Mouse (Mus musculus): Measurements from ENCODE around the gene Gm20388. TPM values are rescaled to one million over a fixed set of nuclear protein-coding genes. Genes with fewer than 3 reads are reported as not detected.

Gm20388 gene
- polyA plus RNA-seq, 1 experiment from 2014 or later, result 47.1 TPM

DNA sequence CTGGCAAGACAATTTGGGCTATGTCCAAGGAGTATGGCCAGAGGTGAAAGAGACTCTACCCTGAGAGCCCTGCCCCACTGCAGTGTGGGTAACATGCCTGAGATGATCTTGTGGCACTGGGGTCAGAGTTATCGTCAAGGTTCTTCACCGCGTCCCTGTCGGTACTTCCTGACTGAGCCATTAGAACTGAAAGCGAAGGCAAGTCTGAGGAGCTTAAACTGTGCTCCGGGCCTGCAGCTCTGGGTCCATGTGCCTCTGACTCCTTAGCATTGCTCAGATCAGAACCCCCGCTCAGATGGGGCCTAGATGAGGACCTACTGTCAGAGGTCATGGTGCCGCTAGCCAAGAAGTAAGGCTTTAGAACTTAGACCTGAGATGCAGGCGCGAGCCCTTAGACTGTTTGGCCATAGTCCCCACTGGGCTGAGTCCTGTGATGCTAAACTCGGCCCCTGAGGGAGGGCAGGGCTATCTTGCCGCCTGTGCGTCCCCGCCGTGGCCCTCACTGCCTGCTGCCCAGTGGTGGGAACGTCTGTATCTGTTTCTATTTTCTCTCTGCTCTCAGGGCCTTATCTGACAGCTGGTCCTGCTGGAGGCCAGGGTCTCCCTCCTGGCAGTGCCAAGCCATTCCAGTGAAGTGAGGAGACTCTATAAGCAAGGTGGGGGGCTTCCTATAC is 2389.1 kb downstream of the Gm20388 start:
- Histone ChIP-seq H3K36me3 (ENCODE audit: inconsistent target) (no peaks in the 10 kb centered on the region), H3K27ac (no peak overlapping the region), H3K4me3 (ENCODE audit: inconsistent target) (no peak overlapping the region), H3K79me2 (ENCODE audit: inconsistent target) (no peaks in the 10 kb centered on the region)
- 66% methylated on average over 16 of the region's 16 CpGs for WGBS (ENCODE audit: missing documents)

DNA sequence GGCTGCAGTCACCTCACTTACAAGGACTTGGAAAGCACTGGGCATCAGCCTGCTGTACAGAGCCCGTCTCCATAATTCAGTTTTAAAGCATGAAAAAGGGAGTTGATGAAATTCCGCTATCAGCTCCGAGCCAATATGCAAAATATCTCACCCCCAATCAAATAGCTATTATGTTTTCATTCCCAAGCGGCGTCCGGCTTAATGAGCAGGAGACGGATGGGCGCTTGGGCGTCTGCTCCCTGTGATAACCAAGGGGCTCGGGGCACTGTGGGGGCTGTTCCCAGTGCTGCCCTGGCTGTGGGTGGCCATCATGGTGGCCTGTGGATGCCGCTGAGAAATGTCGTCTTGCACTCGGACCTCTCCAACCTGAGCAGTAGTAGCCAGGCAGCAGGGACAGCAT is 2390.4 kb downstream of the Gm20388 start:
- no peaks in the 10 kb centered on the region for H3K36me3 ChIP-seq (ENCODE audit: inconsistent target)
- H3K79me2 ChIP-seq (ENCODE audit: inconsistent target), result no peaks in the 10 kb centered on the region
- no peak overlapping the region for H3K27ac ChIP-seq
- H3K4me3 ChIP-seq (ENCODE audit: inconsistent target), result no peak overlapping the region
- 96% methylated on average over 13 of the region's 13 CpGs for WGBS (ENCODE audit: missing documents)

DNA sequence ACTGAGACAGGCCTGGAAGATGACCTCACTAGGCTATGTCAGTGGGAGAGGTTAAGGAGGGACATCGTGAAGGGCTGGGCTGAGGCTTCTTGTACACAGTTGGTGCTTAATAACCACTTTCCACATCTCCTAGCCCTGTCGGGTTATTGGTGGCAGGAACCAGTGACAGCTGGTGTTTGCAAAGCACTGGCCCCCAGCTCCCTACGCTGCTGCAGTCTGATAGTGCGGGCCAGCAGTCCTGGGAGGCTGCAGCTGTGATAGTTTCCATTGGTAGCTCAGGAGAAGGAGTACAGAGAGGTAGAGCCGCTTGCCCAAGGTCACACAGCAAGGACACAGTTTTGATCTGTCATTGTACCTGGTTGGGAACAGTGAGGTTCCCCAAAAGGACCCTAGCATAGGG is 2391.2 kb downstream of the Gm20388 start:
- no peak overlapping the region for H3K27ac ChIP-seq
- no peaks in the 10 kb centered on the region for H3K79me2 ChIP-seq (ENCODE audit: inconsistent target)
- 93% methylated on average over 5 of the region's 5 CpGs for WGBS (ENCODE audit: missing documents)
- no peak overlapping the region for H3K4me3 ChIP-seq (ENCODE audit: inconsistent target)
- H3K36me3 ChIP-seq (ENCODE audit: inconsistent target), result no peaks in the 10 kb centered on the region

DNA sequence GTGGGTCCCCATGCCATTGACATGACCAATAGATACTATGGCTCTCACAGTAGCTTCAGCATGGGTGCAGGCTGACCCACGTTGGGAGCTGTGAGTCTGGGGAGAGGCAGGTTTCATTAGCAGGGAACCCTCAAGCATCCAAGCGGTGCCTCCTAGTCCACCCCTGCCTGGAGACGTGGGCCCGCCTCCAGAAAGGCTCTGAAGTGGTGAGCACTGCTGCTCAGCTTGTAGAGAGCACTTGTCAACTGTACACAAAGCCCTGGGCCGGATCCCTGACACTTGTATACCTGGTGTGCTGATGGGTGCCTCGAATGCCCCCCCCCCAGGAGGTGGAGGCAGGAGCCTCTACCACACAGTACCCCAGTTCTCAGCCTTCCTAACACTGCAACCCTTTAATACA is 2392.8 kb downstream of the Gm20388 start:
- no peak overlapping the region for H3K27ac ChIP-seq
- H3K4me3 ChIP-seq (ENCODE audit: inconsistent target), result no peak overlapping the region
- WGBS (ENCODE audit: missing documents), result 83% methylated on average over 6 of the region's 6 CpGs
- no peaks in the 10 kb centered on the region for H3K36me3 ChIP-seq (ENCODE audit: inconsistent target)
- no peaks in the 10 kb centered on the region for H3K79me2 ChIP-seq (ENCODE audit: inconsistent target)

DNA sequence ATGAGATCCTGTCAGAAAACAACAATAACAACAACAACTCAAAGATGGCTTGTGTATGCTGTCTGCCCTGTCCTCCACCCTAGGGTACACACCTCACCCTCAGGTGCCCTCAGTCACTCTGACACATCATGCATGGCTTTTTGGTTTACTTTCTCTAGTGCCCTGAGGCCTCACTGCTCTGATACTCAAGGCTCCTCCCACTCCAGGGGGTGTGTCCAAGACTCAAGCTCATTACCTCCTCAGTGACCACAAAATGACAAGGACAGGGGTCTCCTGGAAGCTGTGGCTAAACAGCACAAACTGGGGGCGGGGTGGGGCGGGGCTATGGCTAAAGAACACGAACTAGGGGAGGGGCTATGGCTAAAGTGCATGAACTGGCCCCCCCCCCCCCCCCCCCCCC is 2393.4 kb downstream of the Gm20388 start:
- 11% methylated on average over 3 of the region's 3 CpGs for WGBS (ENCODE audit: missing documents)
- Histone ChIP-seq H3K27ac (no peak overlapping the region), H3K79me2 (ENCODE audit: inconsistent target) (no peaks in the 10 kb centered on the region), H3K36me3 (ENCODE audit: inconsistent target) (no peaks in the 10 kb centered on the region), H3K4me3 (ENCODE audit: inconsistent target) (no peak overlapping the region)

DNA sequence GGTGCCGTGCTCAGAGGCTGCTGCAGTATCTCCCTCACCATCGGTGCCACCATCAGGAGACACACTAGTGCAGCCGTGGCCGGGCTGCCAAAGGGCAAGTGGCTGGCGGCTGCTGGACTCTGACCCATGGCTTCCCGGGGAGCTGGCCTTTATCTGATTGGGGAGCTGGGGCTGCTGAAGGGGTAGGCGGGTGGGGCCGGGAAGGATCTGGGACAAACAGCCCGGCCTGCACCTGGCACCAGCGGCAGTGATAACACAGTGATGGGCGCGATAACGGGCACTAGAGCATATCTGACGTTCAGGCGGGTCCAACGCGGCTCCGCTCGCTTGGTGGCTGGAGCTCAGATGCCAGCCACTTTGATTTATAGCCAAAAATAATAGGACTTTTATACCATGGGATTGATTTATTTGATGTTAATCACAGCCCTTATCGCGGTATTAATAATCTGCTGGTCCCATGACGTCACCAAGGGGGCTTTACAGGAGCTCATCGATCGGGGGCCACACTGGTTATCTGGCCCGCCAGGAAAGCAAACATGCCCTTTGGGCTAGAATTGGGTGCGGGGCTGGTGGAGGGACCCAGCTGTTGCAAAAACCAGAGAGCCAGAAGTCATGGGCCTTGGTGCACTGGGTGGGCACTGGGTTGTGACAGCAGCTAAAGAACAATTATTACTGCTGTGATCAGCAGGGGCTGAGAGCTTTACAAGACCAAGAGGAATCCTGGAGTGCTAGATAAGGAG is 2396.2 kb downstream of the Gm20388 start:
- WGBS (ENCODE audit: missing documents), result 94% methylated on average over 25 of the region's 26 CpGs
- H3K36me3 ChIP-seq (ENCODE audit: inconsistent target), result no peaks in the 10 kb centered on the region
- H3K79me2 ChIP-seq (ENCODE audit: inconsistent target), result no peaks in the 10 kb centered on the region
- H3K4me3 ChIP-seq (ENCODE audit: inconsistent target), result no peak overlapping the region
- no peak overlapping the region for H3K27ac ChIP-seq

DNA sequence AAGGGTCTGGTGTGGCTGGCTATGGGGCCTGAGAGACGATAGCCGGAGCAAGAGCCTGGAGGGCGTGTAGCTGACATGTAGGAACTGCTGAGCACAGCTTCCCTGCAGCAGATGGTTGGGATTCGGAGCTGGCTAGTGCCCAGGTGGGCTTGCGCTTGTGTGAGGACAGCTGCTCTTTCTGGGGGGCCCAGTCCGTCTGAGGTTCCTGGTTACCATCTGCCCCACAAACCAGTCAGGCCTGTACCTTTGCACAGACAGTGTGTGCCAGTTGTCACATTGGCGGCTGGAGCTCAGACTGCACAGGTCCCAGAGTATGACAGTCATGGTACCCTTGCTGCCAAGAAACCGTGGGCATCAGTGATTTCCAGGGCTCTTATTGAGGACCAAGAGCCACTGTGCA is 2397.2 kb downstream of the Gm20388 start:
- Histone ChIP-seq H3K79me2 (ENCODE audit: inconsistent target) (no peaks in the 10 kb centered on the region), H3K4me3 (ENCODE audit: inconsistent target) (no peak overlapping the region), H3K36me3 (ENCODE audit: inconsistent target) (no peaks in the 10 kb centered on the region), H3K27ac (no peak overlapping the region)
- 97% methylated on average over 8 of the region's 8 CpGs for WGBS (ENCODE audit: missing documents)

DNA sequence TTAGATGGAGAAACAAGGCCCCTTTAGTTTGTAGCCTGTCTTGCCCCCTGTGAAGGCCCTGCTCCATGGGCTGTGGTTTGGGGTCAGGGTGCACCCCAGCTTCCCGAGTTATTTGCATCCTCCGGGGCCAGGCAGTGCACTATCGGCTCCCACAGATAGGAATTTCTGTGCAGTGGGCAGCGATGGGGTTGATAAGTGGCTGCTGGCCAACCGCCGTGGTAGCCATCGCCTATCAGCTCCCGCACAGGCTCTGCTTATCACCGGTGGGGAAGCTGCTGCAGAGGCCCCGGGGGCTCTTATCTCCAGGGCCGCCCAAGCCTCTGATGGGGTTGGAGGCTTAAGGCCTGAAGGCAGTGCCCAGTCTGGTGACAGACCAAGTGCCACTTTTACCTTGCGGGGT is 2398.6 kb downstream of the Gm20388 start:
- Histone ChIP-seq H3K4me3 (ENCODE audit: inconsistent target) (no peak overlapping the region), H3K79me2 (ENCODE audit: inconsistent target) (no peaks in the 10 kb centered on the region), H3K36me3 (ENCODE audit: inconsistent target) (no peaks in the 10 kb centered on the region), H3K27ac (no peak overlapping the region)
- WGBS (ENCODE audit: missing documents), result 59% methylated on average over 12 of the region's 12 CpGs

DNA sequence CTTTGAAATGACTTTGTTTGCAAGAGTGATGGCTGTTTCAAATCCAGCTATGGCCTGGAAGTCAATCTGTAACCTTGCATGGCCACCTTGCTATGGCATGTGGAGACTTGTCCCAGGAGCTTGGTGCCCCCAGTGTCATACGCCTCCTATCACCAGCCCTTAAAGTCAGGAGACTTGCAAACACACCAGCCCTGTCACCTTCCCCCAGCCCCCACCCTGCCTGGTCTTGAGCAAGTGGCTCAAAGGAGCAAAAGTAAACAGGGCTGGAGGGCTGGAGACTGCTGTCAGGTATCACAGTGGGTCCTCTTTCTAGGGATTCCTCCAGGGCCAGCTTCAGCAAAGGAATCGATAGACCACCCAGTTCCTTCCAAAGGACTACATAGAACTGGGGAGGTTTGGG is 2400.5 kb downstream of the Gm20388 start:
- 96% methylated on average over 2 of the region's 2 CpGs for WGBS (ENCODE audit: missing documents)
- Histone ChIP-seq H3K79me2 (ENCODE audit: inconsistent target) (no peaks in the 10 kb centered on the region), H3K36me3 (ENCODE audit: inconsistent target) (no peaks in the 10 kb centered on the region), H3K27ac (no peak overlapping the region), H3K4me3 (ENCODE audit: inconsistent target) (no peak overlapping the region)

DNA sequence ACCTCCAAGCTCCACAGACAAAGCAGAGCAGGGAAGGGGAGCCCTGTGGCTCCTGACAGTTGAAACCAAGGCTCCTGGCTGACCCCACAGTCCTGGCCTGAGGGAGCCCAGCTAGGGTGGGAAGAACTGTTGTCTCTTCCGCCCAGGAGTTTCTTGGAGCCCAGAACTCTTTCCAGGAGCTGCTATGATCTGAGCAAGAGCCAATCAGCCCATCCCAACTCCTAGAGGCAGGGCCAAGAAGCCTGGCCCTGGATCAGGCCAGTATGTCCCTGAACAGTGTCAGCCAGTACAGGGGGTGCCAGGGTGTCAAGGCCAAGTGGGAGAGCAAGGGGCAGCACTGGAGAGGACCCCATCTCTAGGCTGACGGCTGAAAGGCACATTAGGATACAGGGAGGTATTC is 2401.9 kb downstream of the Gm20388 start:
- H3K79me2 ChIP-seq (ENCODE audit: inconsistent target), result no peaks in the 10 kb centered on the region
- 100% methylated on average over 2 of the region's 2 CpGs for WGBS (ENCODE audit: missing documents)
- H3K36me3 ChIP-seq (ENCODE audit: inconsistent target), result no peaks in the 10 kb centered on the region
- H3K27ac ChIP-seq, result no peak overlapping the region
- no peak overlapping the region for H3K4me3 ChIP-seq (ENCODE audit: inconsistent target)

DNA sequence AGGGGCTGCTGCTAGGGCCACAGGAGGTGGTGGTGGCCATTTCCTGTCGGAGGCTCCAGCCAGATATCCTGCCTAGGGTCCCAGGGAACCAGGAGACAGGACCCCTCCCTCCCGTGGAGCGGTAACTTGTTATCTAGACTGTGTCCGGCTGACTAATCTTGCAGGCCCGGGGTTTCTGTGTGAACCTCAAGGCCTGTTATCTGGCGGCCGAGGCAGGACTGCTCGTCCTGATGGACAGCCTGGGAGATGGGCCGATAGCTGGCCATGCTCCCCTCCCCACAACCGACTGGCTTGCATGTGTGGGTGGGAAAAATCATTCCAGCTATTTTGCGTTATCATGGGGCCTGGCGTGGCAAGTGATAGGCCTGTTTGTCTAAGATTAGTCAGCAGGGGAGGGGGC is 2402.7 kb downstream of the Gm20388 start:
- no peak overlapping the region for H3K4me3 ChIP-seq (ENCODE audit: inconsistent target)
- no peaks in the 10 kb centered on the region for H3K36me3 ChIP-seq (ENCODE audit: inconsistent target)
- H3K27ac ChIP-seq, result no peak overlapping the region
- H3K79me2 ChIP-seq (ENCODE audit: inconsistent target), result no peaks in the 10 kb centered on the region
- WGBS (ENCODE audit: missing documents), result 96% methylated on average over 12 of the region's 12 CpGs

DNA sequence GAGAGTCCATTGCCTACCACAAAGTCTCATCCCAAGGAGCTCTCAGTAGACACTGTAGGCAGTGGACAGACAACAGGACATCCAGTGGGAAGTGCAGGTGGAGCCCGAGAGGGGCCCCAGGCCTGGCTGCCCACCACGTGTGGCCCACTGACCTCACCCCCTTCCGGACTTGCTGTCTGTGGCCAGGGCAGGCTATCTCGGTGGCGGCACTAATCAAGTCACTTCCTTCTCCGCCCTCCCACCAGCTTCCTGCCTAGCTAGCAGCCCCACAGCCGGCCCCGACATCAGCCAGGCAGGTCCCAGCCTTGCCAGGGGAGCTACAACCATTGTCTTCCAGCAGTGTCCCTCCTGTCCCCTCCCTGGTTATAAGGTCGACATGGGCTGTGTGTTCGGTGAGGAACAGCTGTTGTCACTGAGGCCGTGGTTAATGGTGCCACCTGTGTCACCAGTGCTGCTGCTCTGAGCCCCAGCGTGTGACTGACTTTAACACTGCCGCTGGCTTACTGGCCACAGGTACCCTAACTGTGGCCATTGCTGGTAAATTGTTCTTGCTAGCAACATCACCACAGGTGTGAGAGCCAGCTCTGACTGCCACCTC is 2404.4 kb downstream of the Gm20388 start:
- Histone ChIP-seq H3K27ac (peak overlapping the region; percentile 69), H3K79me2 (ENCODE audit: inconsistent target) (no peaks in the 10 kb centered on the region), H3K4me3 (ENCODE audit: inconsistent target) (no peak overlapping the region), H3K36me3 (ENCODE audit: inconsistent target) (no peaks in the 10 kb centered on the region)
- WGBS (ENCODE audit: missing documents), result 10% methylated on average over 13 of the region's 13 CpGs

DNA sequence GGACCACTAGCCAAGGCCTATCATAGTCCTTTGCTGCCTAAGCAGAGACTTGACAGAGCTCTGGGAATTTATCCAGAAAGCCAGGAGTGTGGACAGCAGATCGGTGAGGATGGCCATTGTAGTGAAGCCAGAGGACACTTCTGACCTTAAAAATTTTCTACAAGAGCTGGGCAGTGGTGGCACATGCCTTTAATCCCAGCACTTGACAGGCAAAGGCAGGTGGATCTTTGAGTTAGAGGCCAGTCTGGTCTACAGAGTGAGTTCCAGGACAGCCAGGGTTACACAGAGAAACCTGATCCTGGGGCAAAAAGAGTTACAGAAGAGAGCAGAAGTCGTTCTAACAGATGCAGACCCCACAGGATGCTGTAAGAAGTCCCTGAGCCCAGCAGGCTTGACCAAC is 2405.8 kb downstream of the Gm20388 start:
- H3K36me3 ChIP-seq (ENCODE audit: inconsistent target), result no peaks in the 10 kb centered on the region
- WGBS (ENCODE audit: missing documents), result 86% methylated on average over 2 of the region's 2 CpGs
- H3K79me2 ChIP-seq (ENCODE audit: inconsistent target), result no peaks in the 10 kb centered on the region
- H3K27ac ChIP-seq, result no peak overlapping the region
- no peak overlapping the region for H3K4me3 ChIP-seq (ENCODE audit: inconsistent target)

DNA sequence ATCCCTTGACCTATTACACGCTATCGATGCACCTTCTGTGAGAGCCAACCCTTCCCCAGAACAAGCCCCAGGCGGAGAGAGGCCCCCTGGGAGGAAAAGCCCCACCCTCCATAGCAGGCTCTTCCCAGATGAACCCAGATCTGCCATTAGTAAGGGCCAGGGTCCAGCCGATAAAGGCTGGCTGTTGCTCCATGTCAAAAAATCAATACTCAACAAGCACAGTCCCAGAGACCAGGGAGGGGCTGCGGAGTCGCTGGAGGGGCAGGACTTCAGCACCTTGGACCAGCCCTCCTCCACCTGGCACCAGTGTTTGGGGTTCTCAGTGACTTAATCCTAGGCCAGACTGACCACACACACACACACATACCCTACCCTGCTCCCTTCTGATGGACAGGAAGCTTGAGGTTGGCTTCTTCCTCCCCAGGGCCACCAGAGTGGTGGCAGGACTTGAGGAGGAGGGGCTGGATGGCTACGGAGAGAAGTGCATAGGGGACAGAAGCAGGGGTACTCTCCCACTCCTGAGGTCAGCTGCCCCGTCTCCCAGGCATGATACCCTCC is 2407.4 kb downstream of the Gm20388 start:
- H3K79me2 ChIP-seq (ENCODE audit: inconsistent target), result no peaks in the 10 kb centered on the region
- no peak overlapping the region for H3K27ac ChIP-seq
- no peak overlapping the region for H3K4me3 ChIP-seq (ENCODE audit: inconsistent target)
- WGBS (ENCODE audit: missing documents), result 52% methylated on average over 8 of the region's 8 CpGs
- H3K36me3 ChIP-seq (ENCODE audit: inconsistent target), result no peaks in the 10 kb centered on the region

DNA sequence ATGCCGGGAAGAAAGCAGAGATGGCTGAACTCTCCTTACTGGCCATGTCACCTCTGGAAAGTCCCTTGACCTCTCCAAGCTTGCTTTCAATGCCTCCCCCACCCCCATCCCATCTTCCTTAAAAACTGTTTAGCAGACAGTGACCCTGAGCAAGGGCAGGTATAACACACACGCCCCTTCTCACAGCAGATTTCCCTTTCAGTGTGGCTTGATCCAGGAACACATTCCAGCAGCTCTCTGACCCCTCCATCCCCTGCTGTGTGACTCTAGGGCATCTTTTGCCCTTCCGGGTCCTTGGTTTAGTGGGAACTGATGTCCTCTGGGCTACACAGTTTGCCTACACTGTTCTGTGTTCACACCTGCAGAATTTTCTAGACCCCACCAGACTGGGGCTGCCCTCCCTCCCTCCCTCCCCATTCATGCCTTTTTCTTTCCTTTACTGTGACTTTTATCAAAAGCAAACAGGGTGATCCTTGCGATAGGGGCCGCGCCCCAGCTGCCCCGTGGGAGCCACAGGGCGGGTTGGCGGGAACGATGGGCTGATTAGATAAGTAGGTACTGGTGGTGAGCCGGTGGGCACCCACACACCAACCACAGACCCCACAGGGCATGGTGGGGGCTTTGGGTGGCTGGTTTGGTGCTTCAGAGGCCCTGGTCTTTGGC is 2408.5 kb downstream of the Gm20388 start:
- WGBS (ENCODE audit: missing documents), result 60% methylated on average over 11 of the region's 11 CpGs
- H3K36me3 ChIP-seq (ENCODE audit: inconsistent target), result no peaks in the 10 kb centered on the region
- H3K4me3 ChIP-seq (ENCODE audit: inconsistent target), result no peak overlapping the region
- H3K27ac ChIP-seq, result no peak overlapping the region
- H3K79me2 ChIP-seq (ENCODE audit: inconsistent target), result no peaks in the 10 kb centered on the region

Data from macrophage (primary cell).